Mouse (Mus musculus): ENCODE measurements at regions not wholly inside any gene's neighbourhood (a gene's known extent, or its start where the extent isn't known, plus 50 kb on each side); places are given as distances from the start of the nearest gene placed in this dataset.
A peak's percentile ranks its signal among the peaks of the same experiment; 100 is the strongest.

DNA sequence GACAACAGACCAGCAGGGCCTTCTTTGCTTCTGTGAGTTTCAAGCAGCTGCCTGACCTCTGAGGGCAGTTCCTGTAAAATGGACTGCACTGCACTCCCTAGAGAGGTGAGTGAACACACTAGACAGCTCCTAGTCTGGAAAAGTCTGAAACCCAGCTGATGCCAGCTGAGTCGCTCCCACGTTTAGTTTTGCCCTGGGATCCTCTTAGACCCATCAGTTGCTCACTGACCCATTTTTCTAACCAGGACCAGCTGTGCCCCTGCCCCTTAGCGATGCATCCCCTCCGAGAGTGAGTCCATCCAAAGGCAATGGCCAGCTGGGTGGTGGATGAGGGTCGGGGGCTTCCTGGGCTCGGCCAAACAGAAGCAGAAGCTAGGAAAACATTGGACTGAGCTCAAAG, 62.2 kb upstream of the Top1 start:
- DNase-seq (ENCODE audit: low read depth, low spot score), result no peak

DNA sequence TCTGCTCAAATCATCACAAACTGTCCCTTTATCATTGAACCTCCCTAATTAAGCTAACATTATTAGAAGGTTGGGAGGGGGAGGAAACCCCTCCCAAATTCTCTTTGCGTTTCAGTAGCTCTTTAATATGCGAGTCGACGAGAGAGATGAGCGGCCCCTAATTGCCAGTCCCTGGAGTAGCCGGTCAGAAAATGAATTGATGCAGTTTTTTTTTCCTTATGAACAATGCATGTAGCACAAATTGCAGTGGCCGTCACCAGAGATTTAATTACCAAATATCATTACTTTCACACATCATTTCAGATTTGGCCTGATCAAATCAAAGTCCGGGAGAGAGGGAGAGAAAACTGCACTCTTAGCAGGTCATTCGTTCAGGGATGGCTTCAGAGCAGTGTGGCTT, 61.1 kb upstream of the Top1 start:
- no peak for DNase-seq (ENCODE audit: low read depth, low spot score)

DNA sequence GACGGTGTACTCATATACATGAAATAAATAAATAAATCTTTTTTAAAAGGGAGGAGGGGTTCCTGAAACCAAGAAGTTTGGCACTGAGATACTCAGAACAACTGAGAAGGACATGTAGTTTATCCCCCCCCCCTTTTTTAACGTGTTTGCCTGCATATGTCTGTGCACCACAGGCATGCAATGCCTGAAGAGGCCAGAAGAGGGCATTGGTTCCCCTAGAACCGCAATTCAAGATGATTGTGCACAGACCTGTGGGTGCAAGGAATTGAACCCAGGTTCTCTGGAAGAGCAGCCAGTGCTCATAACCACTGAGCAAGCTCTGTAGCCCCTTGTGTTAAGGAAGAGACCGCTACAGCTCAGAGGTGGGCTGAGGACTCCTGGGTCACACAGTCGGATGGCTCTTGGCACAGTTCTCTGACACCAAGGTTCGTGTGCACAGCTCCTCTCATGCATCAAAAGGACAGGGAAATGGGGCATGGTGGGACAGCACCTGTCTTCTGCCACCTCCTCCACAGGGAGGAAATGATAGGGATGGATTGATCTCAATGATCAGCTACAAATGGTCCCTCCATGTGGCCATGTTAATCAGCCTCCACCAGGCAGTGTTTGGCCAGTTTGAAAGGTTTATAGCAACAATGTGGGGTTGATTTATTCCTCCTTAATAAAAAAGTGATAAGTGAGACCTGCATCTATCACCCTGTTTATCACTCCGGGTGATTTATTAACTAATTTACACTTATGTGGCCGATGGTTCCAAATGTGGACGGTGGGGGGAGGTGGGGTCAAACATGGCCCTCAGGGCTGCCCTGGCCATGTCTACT, 58.5 kb upstream of the Top1 start:
- no peak for DNase-seq (ENCODE audit: low read depth, low spot score)

DNA sequence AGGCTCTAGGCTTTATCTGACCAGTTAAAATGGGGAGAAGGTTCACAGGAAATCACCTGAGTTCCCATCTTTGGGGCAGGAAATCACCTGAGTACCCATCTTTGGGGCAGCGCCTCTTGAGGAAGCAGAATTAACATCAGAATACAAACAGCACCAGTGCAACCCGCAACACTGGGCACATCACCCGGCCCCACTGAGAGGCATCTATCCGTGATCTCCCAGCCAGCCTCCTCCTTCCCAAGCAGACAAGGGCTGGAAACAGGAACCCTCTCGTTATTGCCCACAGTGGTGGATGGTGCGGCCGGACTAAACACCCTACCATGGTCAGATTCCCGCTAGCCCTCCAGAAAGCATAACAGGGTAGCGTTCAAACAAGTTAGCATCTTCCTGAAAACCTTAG, 57.3 kb upstream of the Top1 start:
- DNase-seq (ENCODE audit: low read depth, low spot score), result no peak

DNA sequence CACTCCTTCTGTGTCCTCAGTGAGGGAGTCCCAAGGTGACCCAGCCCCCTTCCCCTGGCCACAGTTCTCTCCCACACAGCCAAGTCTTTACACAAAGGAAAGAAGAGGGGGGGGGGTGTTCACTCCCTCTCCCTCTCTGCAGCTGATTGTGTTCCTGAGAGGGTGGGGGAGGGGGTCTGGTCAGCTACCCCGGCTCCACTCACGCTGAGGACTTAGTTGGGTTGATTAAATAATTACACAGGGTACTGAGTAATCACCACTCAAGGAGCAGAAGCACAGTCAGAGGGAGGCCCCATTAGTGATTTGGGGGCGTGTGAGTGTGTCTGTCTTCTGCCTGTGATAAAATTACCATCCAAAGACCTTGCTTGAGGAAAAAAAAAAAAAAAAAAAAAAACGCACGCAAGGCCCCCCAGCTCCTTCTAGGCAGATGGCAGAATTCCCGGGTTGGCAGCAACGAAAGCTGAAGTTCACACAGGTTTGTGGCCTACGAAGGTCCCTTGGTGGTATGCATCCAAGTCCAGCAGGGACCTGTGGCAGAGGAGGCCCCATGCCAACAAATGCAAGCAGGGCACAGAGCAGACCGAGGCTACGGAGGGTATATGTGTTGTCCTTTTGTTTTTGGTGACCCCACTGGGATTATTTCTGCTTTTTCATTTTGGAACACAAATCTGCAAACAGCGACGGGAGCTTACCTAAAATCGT, 55.3 kb upstream of the Top1 start:
- no peak for DNase-seq (ENCODE audit: low read depth, low spot score)

DNA sequence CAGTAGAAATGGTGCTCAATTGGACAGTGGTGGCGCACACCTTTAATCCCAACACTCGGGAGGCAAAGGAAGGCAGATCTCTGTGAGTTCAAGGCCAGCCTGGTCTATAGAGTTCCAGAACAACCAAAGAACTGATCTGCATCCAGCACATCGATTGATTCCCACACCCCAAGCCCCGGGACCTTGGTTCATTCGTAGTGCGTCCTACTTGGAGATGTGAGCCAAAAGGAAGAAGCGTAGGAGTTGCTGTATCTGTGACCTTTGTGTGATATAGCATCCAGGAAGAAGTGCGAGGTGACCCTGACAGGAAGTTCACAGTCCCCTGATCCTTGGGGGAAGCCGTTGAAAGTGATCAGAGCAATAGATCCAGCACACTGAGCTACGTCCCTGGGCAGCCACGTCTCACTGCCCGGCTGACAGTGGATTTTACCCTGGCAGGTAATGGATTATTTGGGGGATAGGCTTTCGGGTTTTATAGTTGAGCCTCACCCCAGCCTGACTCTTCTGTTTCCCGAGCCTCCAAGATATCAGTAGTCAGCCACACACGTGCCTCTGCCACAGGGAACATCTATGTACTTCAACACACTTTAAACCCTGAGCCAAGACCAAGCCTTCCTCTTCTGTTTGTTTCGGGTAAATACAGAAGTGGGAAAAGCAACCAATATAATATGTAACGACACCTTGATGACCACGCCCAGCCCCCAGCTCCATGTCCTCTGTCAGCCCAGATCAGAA, 54.1 kb upstream of the Top1 start:
- DNase-seq (ENCODE audit: low read depth, low spot score), result no peak

DNA sequence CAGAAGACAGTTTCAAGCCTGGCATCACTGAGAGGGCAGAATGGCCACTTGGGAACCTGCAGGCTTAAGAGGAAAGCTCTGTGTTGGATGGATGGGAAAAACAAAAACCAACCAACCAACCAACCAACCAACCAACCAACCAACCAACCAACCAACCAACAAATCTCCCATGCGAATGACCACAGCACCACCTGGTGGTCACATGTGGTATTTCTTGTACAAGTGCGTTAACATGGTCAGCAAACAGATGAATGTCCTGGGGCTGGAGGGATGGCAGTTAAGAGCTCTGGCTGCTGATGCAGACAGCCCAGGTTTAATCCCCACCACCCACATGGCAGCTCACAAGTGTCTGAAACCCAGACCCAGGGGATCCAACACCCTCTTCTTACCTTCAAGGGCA, 52.7 kb upstream of the Top1 start:
- peak; percentile 65 for DNase-seq (ENCODE audit: low read depth, low spot score)
